Mouse (Mus musculus) embryo, embryonic 10 days (tissue): ENCODE results near the gene Sfi1.
"Not testable (repeated sequence)": the region's sequence is repeated elsewhere in the genome, so short reads cannot be mapped to it uniquely, and the experiment has no call there.

Experiments used
- DNase-seq: peaks from one replicate; pipeline ENCODE4 v3.0.0-alpha.2; 2015; ENCODE audit warnings: low spot score

Gene Sfi1

DNA sequence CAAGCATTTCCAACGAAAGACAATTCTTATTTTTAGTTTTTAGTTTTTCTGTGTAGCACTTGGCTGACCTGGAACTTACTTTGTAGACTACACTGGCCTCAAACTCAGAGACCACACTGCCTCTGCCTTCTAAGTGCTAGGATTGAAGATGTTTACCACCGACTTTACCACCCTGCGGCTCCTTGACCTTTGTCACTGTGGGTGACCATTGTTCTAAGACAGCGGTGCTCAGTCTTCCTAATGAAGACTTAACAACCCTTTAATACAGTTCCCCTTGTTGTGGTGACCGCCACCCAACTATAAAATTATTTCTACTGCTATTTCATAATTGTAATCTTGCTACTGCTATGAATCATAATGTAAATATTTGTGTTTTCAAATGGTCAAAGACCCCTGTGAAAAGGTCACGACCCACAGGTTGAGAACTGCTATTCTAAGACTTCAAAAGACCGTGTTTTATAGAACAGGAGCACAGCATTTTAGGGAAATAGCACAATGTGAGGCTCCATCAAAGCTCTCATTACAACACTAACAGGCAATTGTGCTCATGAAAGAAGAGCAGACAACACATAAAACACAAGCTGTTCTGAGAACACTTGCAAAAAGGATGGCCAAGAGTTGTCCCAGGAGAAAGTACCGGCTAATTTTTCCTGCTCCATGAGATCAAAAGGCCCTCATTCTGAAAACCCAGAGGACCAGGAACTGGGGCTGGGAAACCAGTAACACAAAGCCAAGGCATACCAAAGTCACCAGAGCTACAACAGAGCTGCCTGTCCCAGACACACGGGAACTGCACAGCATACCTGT, 47.7 kb downstream of the Sfi1 start:
- not testable (repeated sequence) for DNase-seq

DNA sequence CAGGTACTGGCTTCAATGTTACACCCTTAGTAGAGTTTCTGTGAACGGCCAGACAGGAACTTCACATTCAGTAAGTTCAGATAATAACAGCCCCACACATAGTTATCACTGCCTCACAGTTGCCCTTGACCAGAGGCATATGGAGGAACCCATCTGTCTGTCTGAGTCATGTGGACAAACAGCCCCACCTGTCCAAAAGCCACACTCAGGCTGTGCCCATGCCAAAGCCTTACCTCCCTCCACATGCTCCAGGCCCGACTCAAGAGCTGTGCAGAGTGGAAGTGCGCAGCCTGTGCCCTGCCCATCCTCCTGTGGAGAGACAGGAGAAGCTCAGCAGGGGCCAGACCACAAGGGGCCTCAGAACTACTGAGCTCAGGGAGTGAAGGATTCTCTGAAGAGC, 49.3 kb downstream of the Sfi1 start:
- not testable (repeated sequence) for DNase-seq

DNA sequence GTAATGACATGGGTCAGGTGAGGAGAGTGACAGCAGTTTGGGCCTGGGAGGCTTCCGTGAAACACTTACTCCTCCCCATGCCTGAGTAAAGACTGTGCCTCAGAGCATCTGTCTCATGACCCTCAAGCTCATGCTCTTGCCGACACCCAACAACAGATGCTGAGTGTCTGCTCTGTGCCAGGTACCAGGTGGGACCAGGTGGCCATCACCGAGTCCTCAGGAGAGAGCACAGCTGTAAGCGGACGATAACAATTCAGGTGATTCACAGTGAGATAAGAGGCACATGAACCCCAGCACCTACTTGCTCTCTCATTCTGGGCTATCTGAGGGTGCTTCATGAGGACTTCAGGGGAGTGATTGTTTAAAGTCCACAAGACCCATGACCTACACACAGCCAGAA, 50.9 kb downstream of the Sfi1 start:
- DNase-seq = not testable (repeated sequence)

- not testable (repeated sequence) for DNase-seq
Measured at GRCm38 (mm10) chr11:3140967-3141535, 52.2 kb downstream of the Sfi1 start.

DNA sequence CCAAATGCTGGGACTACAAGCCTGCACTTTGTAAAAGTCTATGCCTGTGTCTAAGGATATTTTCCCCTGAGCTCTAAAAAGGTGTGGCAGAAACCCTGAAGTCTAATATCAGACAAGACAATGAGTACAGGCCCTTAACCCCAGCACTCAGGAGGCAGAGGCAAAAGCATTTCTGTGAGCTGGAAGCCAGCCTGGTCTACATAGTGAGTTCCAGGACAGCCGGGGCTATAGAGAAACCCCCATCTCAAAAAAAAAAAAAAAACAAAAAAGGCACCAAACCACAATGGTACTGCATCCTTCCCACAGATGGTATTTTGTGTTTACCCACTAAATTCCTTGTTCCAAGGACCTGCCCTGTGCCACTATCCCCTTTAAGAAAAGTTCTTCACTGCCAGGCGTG, 54.9 kb downstream of the Sfi1 start:
- DNase-seq = not testable (repeated sequence)

DNA sequence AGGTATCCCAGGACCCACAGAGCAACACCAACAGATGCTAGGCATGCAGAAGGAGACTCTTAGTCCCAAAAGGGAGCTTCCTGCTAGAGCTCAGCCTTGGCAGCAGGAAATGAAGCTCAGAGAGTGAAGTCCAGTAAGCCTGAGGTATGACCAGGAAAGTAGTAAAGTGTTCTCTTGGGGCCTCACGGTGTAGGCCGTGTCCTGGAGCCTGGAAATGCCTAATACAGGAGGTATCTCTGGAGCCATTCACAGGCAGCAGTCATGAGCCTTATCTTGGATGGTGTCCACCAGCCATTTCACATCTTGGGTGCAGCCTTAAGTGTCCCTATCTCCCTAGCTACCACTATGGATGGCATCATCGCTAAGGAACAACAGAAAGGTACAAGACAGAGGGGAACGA, 56.0 kb downstream of the Sfi1 start:
- DNase-seq = peak; percentile 11

GRCm38 (mm10) chr11:3135956-3136355, 57.3 kb downstream of the Sfi1 start:
- not testable (repeated sequence) for DNase-seq

GRCm38 (mm10) chr11:3135391-3135790, 57.9 kb downstream of the Sfi1 start:
- DNase-seq = not testable (repeated sequence)

- DNase-seq = not testable (repeated sequence)
Measured at GRCm38 (mm10) chr11:3133360-3133759, 59.9 kb downstream of the Sfi1 start.

DNA sequence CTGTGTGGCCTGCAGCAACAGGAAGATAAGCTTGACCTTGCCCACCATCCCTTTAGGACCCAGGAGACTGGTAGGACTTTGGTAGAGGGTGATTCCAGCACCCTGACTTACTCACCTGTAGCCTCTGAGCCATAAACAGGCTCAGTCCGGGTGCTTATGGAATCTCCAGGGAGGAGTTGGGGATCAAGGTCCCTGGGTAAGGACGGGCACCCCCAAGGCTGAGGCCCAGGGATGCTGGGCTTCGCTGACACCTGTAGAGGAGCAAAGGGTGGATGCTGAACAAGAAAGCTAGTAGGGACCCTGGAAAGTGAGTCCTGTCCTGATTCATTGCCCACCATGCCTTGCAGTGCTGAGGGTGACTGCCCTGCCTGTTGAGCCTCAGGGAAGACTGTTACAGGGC, 60.3 kb downstream of the Sfi1 start:
- DNase-seq = not testable (repeated sequence)

DNA sequence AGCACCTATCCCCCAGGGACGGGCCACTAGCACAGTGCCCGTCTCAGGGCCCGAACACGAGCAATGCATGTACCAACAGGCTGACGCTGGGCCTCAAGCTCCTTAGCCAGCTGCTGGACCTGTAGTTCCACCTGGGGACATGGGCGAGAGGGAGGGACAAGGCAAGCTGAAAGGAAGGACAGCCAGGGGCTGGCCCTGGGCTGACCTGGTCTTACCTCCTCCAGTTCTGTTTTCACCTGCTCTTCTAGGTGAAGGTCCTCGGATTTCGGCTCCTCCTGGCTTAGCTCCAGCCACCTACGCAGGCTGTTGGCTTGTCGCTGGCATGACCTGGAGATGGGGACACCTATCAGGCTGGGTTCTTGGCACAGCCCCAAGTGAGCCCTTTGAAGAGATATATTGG, 61.3 kb downstream of the Sfi1 start:
- DNase-seq = not testable (repeated sequence)

GRCm38 (mm10) chr11:3129852-3130251, 63.4 kb downstream of the Sfi1 start:
- DNase-seq = not testable (repeated sequence)

GRCm38 (mm10) chr11:3129276-3129675, 64.0 kb downstream of the Sfi1 start:
- DNase-seq = not testable (repeated sequence)

- DNase-seq = peak; percentile 48
Measured at GRCm38 (mm10) chr11:3127303-3127795, 65.9 kb downstream of the Sfi1 start.

DNA sequence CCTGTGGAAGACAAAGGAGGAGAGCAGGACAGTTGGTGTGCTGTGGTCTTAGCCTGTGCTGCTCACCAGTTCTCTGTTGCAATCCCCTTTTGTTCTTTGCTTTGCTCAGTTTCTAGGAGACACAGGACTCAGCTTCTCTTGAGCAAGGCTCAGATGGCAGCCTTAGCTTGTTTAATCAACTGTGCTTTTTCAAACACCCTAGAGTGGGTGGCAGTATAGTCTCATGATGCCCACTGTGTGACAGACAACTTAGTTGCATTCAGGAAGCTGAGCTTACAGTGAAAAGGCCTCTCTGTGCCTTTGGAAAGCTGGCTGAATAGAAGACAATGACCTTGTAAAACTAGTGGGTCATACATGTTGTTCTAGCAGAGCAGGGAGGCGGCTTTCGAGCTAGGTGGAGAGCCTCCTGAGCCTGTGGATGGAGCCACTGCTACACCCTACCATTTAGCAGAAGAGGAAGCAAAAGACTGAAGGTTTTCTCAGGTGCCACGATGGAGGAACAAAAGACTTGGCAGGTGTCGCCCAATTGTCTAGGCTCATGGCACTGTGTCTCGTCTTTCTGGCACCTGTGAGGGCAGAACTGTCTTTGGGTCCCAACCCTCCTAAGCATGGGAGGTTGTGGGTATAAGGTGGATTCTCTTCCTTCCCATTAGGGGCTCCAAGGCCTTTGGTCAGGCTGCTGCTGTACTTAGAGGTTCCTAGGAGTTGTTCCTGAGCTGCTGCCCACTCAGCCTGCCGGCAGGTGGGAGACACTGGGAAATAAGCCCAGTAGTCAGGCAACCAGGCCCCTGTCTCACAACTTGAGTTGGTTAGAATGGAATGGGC, 66.6 kb downstream of the Sfi1 start:
- DNase-seq = not testable (repeated sequence)

GRCm38 (mm10) chr11:3125922-3126321, 67.3 kb downstream of the Sfi1 start:
- DNase-seq = not testable (repeated sequence)

DNA sequence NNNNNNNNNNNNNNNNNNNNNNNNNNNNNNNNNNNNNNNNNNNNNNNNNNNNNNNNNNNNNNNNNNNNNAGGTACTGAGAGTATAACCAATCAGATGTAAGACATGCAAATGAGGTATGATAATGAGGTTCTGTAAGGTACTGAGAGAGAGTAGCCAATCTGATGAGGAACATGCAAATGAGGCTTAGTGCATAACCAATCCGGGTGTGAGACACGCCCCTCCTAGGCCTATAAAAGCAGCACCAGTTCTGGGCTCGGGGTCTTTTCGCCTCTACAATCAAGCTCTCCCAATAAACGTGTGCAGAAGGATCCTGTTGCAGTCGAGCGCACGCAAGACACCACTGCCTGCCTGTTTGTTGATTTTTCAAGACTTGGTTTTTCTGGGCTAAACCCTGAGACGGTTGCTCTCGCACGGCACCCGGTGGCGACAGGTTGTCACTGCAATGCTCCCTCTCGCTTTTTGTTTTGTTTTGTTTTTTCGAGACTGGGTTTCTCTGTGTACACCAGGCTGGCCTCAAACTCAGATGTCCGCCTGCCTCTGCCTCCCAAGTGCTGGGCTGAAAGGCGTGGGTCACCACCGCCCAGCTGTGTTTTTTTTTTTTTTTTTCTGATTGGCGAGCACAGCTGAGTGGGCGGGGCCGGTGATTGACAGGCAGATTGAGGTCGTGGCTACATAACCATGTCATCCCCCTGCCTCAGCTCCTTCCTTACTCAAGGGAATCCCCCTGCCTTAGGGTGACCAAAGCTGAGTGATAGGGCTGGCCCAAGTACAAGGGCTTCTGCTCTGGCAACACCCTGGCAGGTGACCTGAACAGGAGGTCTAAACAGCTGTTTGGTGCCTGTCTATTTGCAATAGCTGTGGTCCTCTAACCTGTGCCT, 68.1 kb downstream of the Sfi1 start:
- not testable (repeated sequence) for DNase-seq

- no peak for DNase-seq
Measured at GRCm38 (mm10) chr11:3114403-3114802, 78.9 kb downstream of the Sfi1 start.

- no peak for DNase-seq
Measured at GRCm38 (mm10) chr11:3106154-3106553, 87.1 kb downstream of the Sfi1 start.

GRCm38 (mm10) chr11:3105261-3105731, 88.0 kb downstream of the Sfi1 start:
- DNase-seq = no peak
